Mouse (Mus musculus) thymus, postnatal 36 days (tissue): ENCODE data around the gene Egfl8.

Source experiments
- DNase-seq, 2 experiments: peaks; one replicate each; pipeline ENCODE4 v3.0.0; 2022; ENCODE audit warnings: mixed read lengths in 2 of 2

The Egfl8 gene

DNA sequence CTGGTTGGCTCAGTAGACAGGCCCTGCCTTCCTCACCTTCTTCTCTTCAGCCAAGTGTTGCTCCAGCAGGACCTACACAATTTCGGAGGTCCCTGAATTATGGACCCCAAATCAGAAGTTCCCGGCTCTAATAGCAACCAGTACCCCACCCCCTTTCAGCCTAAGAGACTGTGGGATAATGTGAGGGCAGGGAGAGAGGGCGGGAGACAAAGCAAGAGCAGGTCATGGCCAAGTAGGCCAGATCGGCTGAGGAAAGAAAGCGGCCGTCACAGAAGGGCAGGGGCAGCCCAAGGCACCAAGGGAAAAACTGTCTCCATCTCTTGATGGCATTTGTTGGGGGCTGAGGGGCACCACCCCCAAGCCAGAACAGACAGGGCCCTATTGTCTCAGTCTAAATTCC is at the start of gene Egfl8:
Gene Egfl8, minus strand, starts transcription at position 101 of the 400 bp plus-strand sequence.
- no peak for DNase-seq

DNA sequence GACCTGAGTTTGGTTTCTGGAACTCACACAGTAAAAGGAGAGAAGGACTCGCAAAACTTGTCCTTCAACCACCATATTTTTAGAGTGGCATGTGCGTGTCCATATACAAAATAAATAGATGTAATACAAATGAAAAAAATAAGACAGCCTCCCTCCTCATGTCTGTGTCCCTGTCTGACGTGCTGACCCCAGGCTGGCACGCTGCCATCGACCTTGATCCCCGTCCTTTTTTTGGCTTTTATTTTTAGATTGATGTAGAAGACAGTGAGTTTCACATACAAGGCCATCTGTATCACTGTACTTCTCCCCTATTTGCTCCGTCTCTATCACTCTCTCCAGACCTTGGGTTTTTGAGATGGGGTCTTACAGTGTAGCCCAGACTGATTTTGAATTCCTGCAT is 48.7 kb upstream of the Egfl8 start:
- DNase-seq, result no peak

DNA sequence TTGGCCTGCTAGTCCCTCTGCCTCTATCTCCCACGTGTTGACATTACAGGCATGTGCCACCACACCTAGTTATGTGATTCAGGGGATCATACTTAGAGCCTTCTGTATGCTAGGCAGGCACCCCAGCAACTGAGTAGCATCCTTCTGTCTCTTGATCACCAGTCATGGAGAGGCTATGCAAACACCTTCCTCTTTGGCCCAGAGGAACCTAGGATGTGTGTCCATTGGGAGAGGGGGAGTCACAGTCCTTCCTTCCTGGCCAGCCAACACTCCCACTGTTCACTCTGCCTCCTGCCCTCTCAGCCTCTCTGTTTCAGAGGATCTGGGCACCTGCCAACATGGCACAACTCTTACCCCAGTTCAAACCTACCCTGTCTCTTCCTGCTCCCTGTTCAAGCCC is 47.8 kb upstream of the Egfl8 start:
- no peak for DNase-seq

DNA sequence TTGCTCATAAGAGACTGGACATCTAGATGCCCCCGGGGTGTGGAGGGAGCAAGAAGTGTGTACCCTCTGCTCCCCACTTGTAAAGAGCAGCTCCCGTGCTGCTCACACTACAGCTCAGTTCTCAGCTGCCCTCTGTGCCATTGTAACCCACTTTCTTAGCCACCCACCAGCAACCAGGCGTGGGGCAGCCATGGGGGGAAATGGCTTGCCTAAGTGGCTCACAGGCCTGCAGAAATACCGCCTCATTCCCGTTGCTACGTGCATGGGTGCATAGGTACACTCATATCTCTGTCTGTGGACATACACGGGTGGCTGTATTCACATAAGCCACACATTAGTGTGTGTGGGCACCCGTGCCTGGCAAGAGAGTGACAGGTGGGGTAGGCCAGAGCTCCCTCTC is 47.2 kb upstream of the Egfl8 start:
- no peak for DNase-seq

DNA sequence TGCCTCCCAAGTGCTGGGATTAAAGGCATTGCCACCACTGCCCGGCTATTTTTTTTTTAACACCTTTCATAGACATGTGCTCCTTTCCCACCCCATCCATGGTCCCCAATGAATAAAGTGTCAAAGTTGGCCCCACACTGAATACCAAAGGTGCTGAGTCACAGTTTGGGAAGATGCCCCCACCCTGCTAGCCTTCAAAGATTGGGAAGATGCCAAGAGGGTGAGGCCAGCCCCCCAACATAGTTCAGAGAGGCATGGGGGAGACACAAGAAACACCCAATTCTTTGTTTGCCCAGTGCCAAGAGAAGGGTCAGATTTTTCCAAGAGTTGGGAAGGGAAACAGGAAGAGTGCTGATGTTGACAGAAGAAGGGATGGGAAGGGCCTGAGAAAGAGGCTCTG is 46.7 kb upstream of the Egfl8 start:
- DNase-seq, result no peak

DNA sequence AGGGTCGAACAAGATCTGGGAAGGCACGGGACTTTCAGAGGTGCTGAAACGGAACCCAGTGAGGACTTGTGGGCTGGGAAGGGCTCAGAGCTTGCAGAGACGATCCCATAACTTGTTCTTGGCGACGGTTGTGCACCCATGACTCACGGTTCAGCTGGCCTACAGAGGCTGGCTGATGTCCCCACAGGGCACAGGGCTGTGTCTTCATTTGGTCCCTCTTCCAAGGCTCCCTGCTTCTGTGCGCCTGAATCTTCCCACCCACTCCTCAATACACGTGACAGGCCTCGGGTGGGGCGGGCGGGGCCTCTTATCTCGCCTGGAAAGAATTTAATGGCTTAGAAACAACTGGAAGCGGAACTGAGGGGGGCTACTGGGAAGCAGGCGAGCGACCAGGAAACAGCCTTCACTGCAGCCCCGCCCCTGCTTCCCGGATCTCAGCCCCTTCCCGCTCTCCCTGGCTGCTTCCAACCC is 45.4 kb upstream of the Egfl8 start:
- DNase-seq, result no peak

DNA sequence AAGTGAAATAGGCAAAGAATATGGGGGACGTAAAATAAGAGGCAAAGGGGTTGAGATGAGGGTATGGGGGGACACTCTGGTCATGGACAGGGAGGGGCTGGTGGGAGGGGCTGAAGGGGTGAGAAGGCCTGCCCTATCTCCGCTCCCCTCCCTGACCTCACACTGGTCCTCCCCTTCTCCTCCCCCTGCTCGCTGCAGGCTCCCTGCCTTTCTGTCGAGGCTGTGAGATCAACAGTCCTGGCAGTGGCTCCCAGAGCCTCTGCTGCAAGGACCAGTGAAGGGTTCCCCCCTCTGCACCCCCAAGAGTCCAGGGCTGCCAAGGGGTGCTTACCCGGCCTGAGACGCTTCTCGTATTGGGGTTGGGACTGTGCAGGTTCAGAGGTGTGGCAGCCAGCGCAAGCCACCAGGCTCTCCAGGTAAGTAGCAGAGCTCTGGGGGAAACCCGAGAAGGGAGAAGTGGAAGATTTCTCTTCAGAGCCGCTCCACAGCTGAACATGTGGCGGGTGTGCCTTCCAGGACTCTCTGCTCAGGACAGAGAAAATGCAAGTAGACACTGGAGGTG is 44.6 kb upstream of the Egfl8 start:
- no peak for DNase-seq

DNA sequence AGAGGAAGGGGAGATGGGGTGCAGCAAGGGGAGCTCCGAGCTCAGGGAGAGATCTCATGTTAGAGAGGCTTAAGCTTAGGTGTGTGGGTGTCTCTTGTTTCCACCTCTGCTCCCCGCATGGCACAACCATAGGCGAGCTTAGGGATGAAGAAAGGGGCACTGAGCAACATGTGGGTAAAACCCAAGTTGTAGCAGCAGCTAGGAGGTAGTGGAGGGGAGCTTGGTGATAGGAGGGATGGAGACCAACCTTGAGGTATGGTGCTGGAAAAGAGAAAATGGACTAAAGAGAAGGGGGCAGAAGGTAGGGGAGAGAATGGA is 44.1 kb upstream of the Egfl8 start:
- no peak for DNase-seq

DNA sequence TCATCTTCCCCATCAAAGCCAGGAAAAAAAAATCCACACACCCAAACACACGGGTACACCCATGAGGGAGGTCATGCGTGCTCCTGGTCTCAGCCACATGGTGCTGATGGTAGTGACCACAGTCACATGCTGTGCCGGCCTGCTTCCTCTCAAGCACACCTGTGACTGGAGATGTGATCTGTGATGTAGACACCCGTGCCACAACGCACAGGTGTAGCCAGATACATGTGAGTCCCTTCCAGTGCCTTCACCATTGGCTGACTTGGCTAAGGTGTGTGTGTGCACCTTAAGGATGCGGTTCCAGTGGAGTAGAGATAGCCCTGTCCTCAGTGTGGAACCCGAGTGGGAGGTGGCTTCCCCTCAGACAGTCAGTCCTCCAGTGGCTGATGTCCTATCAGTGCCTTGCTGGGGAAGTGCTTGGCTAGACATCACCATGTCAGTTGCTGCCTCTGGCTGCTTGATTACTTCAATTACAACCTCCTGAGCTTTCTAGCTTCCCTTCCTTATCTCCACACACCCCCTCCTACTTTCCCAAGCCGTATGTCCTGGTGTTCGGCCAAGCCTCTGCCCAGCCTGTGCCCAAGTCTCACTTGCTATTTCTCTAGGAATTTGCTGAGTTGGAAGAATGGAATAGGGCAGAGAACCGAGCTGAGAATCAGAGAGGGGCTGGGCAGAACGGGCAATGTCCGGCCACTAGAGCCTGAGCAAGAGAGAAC is 43.6 kb upstream of the Egfl8 start:
- no peak for DNase-seq

DNA sequence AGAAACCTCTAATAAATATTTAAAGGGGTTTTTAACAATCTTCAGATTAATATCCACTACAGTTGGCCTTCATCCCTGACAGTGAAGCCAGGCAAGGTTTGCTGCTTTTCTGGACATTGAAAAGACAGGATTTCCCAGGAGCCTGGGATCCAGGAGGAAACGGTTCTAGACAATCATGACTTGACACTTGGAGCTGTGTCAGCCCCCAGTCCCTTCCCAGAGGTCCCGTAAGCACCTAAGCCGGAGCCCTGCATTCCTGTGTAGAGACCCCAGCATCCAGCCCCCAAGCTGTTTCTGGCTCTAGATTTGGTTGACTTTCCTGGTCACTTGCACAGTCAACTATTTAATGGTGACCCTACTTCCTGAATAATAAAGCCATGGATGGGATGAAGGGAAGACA is 42.8 kb upstream of the Egfl8 start:
- DNase-seq, result no peak

DNA sequence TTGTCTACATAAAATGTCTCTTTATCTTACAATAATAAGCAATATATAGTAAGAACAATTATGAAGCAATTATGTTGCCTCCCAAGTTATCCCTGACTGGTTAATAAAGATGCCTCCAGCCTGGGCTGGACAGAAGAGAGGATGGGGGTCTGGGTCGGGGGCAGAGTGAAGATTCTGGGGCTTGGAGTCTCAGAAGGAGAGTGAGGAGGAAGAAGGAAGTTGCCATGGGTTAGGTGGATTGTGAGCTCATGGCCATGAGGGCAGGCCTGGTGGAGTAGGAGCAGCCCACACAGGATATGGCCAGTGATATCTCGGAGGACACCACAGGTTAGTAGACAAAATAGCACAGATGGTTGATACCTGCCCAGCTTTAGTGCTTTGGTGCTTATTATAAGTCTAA is 42.4 kb upstream of the Egfl8 start:
- no peak for DNase-seq

DNA sequence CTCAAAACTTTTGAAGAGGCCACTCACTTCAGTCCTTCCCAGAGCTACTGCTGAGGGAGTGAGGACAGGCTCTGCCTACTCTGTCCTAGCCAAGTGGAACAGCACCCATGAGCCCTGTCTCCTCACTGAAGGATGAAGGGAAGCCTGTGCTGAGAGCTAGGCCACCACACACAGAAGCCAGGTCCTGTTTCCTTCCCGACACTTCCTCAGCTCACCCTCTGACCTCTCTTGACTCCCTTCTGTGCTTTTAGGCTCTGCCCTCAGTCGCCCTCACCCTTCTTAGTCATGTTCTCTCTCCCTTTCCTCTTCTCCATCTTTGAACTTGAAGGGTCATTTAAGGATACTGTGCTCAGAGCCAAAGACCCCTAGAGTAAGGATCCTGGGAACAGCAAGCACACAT is 41.5 kb upstream of the Egfl8 start:
- DNase-seq, result no peak

DNA sequence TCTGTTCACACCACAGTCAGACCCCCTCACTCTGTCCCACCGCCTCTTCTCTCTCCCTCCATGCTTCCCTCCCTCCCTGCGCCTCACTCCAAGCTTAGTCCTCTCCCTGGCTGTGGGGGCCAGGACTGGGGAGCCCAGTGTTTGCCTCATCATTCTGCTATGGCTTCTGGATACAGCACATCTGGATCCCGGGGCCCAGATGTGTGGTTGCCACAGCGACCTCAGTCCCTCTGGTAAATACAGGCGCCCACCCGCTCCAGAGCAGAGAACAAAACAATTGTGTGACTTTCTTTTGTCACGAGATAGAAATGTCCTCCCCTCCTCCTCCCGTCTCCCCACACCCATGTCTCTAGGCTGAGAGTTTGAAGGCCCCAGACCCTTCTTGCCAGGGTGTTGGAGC is 40.9 kb upstream of the Egfl8 start:
- DNase-seq, result no peak

DNA sequence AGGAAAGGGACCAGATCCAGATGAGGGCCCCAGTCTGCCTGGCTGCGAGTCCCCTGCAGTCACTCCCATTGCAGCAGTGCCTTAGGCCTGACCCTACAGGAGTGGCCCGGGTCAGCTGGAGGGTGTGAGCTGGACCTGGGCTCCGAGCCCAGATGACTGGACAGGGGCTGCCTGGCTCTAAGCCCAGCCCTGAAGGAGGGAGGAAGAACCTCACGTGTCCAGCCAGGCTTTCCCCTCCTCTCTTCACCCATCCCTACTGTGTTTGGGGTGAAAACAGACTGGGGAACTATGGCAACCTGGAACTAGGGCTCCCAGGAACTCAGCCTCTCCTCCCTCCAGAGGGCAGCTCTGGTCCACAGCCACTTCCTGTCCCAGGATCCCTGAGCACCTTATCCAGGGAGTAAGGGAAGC is 39.8 kb upstream of the Egfl8 start:
- no peak for DNase-seq

DNA sequence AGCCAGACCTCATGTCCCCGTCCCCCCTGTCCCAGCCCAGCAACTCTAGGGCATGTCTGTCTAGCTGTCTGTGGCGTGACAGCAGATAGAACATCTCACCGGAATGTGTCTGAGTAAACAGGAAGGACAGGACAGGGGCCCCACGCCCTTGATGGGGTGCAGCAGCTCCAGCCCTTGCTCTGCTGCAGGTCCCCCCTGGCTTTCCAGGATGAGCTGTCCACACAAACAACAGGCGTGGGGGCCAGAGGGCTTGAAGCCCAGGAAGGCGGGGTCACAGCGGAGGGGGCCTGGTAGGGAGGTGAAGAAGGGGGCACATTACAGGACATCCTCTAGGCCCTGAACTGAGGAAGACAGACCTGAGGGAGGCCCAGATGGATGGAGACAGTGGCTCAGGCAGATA is 39.4 kb upstream of the Egfl8 start:
- DNase-seq, result no peak

DNA sequence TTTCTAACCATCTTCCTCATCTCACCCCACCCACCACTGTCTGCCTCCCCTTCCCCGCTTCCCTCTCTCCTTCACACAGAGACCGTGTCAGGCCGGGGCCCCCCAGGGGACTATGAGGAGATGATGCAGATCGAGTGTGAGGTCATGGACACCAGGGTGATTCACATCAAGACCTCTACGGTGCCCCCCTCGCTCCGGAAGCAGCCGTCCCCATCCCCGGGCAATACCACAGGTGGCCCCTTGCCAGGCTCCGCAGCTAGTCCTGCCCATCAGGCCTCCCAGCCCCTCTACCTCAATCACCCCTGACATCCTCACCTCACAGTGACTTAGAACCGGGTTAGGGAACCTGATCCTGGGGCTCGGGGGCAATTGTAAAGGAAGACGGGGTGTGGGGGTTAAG is 38.6 kb upstream of the Egfl8 start:
- DNase-seq, result no peak

DNA sequence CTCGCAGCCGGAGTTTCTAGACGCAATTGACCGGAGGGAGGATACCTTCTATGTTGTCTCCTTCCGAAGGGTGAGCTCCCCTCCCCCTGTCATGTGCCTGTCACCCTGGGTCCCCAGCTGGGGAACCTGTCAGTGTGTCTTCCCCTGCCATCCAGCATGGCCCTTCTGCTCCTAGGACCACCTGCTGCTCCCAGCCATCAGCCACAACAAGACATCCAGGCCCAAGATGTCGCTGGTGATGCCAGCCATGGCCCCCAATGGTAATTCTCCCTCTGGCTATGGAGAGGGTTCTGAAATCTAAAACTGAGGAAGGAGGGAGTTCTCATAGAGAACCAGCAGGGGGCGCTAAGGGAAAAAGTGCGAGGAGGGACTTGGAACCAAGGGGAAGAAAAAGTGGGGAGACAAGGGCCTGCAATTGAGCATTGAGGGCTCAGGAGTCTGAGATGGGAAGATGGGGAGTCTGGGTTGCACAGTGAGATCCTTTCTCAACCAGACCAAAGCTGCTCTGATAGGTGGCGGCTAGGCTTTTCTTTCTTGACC is 38.0 kb upstream of the Egfl8 start:
- peak; percentile 41 to 42 for DNase-seq

DNA sequence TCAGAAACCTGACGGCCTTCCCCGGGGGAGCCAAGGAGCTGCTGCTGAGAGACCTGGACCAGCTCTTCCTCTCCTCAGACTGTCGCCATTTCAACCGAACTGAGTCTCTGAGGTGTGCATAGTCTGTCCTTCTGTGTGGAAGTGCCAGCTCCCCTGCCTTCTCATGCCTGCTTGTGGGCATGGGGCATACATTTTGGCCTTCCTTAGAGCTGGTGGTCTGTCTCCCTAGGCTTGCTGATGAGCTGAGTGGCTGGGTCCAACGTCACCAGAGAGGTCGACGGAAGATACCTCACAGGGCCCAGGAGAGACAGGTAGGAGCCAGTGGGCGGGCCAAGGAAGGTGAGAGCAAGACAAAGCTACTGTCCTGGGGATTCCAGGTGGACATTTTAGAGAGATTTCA is 37.2 kb upstream of the Egfl8 start:
- no peak for DNase-seq

DNA sequence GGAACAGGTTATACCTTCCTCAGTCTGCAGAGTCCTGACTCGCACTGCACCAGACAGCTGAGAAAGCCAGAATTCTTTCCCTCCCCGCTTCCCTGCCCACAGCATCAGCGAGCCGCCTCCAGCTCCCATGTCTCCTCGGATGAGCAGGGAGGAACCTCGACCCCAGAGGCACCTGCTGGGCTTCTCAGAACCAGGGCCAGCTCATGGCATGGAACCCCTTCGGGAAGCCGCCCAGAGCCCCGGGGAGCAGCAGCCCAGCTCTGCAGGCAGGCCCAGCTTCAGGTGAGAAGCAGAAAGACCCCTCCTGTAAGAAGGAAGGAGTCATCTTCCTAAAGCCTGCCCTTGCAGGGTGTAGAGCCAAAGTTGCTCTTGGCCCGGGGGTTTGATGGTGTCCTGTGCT is 36.8 kb upstream of the Egfl8 start:
- DNase-seq, result no peak

DNA sequence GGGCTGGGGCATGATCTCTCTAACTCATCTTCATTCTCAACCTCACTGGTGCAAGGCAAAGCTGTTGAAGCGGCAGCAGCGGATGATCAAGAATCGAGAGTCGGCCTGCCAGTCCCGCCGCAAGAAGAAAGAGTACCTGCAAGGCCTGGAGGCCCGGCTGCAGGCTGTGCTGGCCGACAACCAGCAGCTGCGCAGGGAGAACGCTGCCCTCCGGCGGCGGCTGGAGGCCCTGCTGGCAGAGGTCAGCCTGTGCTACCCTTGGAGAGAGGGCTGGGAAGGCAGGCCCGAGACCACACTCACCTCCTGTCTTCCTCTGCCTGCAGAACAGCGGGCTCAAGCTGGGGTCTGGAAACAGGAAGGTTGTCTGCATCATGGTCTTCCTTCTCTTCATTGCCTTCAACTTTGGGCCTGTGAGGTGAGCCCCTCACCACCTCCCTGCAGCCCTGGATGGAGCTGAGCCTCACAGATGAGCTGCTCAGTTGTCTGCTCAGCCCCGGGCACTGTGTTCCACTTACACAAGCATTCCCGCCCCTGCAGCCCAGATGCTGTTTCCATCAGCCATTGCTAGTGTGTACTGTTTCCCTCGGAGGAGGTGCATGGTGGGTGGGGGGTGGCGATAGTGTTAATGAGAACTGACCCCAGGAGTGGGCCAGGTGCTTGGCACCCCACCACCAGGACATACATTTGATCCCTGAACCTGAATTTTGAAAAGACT is 35.9 kb upstream of the Egfl8 start:
- DNase-seq, result peak; percentile 61 to 70

DNA sequence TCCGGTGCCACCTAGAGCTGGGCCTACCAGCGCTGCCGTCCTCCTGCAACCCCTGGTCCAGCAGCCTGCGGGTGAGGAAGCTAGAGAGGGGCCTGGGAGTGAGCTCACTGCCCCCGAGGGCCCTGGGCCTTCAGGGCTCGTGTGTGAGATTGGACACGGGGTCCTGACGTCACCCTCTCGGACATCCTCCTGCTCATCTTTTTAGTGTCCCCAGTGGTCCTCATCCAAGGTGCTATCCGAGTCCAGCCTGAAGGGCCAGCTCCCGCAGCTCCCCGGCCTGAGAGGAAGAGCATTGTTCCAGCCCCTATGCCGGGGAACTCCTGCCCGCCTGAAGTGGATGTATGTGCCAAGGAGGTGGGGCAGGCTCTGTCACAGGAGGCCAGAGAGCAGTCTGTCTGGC is 35.0 kb upstream of the Egfl8 start:
- no peak for DNase-seq

DNA sequence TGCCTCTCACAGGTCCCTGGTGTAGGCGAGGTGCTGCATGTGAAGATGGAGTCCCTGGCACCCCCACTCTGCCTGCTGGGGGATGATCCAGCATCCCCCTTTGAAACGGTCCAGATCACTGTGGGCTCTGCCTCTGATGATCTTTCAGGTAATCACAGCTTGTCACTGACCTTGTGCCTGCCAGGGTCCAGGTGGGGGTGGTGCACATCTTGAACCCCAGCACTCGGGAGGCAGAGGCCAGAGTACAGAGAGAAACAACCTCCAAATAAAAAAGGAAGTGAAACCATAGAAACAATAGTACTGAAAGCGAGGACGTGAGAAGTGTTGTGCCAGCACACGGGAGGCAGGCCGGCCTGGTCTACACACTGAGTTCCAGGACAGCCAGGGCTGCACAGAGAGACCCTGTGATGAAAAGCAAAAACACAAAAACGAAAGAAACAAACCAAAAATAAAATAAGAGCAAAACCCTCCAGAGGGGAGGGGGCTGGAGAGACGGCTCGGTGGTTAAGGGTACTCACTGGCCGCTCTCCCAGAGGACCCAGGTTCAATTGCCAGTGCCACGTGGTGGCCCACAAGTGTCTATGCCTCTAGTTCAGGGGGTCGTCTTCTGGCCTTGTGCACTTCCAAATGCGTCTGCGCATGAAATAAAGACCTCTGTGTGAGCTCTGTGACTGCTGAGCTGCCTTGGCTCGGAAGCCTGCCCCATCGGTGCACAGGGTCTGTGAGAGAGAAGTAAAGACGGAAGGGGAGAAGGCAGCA is 33.5 kb upstream of the Egfl8 start:
- DNase-seq, result no peak

DNA sequence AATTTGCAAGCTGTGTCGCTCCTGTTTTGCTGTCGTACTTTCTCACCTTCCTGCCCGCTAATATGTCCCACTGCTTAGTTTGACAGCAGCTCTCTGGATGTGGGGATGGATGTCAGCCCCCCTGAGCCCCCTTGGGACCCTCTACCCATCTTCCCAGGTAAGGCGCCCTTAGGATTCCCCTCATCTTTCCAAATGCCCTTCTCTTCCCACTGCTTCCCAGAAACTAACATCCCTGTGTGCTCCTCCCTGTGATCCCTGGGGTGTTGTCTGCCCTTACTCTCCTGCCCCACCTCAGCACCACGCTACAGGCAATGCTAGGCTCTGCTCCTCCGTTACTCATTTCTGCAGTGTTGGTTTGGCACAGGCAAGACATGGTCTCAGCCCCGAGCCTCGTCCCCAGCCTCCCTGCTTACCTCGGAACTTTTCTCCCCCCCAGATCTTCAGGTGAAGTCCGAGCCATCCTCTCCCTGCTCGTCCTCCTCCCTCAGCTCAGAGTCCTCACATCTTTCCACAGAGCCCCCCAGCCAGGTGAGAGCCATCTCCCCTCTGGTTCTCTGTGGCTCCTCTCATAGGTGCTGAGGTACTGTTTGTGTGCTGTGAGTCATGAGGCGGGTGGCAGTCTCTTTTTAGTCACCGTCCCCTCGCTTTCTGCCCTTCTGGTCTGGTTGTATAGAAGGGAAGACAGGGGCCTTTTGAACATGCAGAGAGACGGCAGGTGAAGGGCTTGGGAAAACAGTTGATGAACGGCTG is 32.5 kb upstream of the Egfl8 start:
- DNase-seq, result peak in 1 of 2 experiments; percentile 9
